Mouse (Mus musculus): ENCODE data around the gene Ric8a. TPM values are rescaled to one million over a fixed set of nuclear protein-coding genes. Genes with fewer than 3 reads are reported as not detected.

Gene Ric8a
- total and polyA plus RNA-seq, 3 experiments = 52.3 to 63.4 TPM; not detected in 1

- TF ChIP-seq TAL1 (IDR thresholded peaks at IDR 0.05; ENCODE audit: low read length) (no peak), HCFC1 (IDR thresholded peaks at IDR 0.05; ENCODE audit: low read depth, low read length) (peak; percentile 94), MYB (IDR thresholded peaks at IDR 0.05; ENCODE audit: low read depth, low read length) (peak; percentile 16; the same call in 1 of the 2 replicates), CHD1 (IDR thresholded peaks at IDR 0.05; ENCODE audit: low read depth, low read length) (no peak), SIN3A (IDR thresholded peaks at IDR 0.05; ENCODE audit: low read length) (peak; percentile 99), ZC3H11A (IDR thresholded peaks at IDR 0.05; ENCODE audit: low read depth, low read length) (no peak), USF1 (IDR thresholded peaks at IDR 0.05; ENCODE audit: low read depth, low read length) (no peak), SMC3 (IDR thresholded peaks at IDR 0.05; ENCODE audit: low read depth, low read length) (no peak)
Observed at GRCm38 (mm10) chr7:140855860-140856784, 635 bp upstream of the Ric8a start, which contains the start of gene Gm45785 (continued).

GRCm38 (mm10) chr7:140857550-140858505, 1.1 kb downstream of the Ric8a start, which contains the start of gene Bet1l:
TSS of gene Bet1l (minus strand) at chr7:140857577.
- TF ChIP-seq UBTF (IDR thresholded peaks at IDR 0.05; ENCODE audit: borderline replicate concordance, insufficient read depth, low read depth, low read length) = no peak
- no peak for TF ChIP-seq TCF12 (IDR thresholded peaks at IDR 0.05; ENCODE audit: low read depth, low read length)
- no peak for TF ChIP-seq ZMIZ1 (IDR thresholded peaks at IDR 0.05; ENCODE audit: low read depth, low read length)
- TF ChIP-seq ELF1 (IDR thresholded peaks at IDR 0.05; ENCODE audit: low read depth, low read length) = no peak
- TF ChIP-seq TBP (IDR thresholded peaks at IDR 0.05; ENCODE audit: low read depth, low read length) = 0 out of 2 replicates have a peak, but pooled peaks have one; percentile 0
- no peak for TF ChIP-seq POLR2AphosphoS2 (IDR thresholded peaks at IDR 0.05; ENCODE audit: low read length)
- TF ChIP-seq SIN3A (IDR thresholded peaks at IDR 0.05; ENCODE audit: low read length) = peak; percentile 48
- no peak for TF ChIP-seq TAL1 (IDR thresholded peaks at IDR 0.05; ENCODE audit: low read length)
- no peak for TF ChIP-seq JUND (IDR thresholded peaks at IDR 0.05; ENCODE audit: low read depth, low read length)
- TF ChIP-seq MXI1 (IDR thresholded peaks at IDR 0.05; ENCODE audit: low read depth, low read length) = no peak
- no peak for TF ChIP-seq GABPA (IDR thresholded peaks at IDR 0.05; ENCODE audit: low read depth, low read length)
- TF ChIP-seq ETS1 (IDR thresholded peaks at IDR 0.05; ENCODE audit: low read depth, low read length) = no peak
- no peak; the same call in 1 of the 2 replicates for TF ChIP-seq MYC (IDR thresholded peaks at IDR 0.05; ENCODE audit: low read depth, low read length)
- peaks cover 37% of the 10 kb centered on the region for H3K79me2 ChIP-seq (ENCODE audit: control insufficient read depth, insufficient read depth, low read length, poor library complexity)
- DNase-seq (ENCODE audit: low read depth, low spot score) = peak; percentile 47
- peak within 1 kb of the TSS; percentile 84 to 91 for H3K4me3 ChIP-seq (ENCODE audit: control insufficient read depth in 1 of 2, insufficient read depth in 1 of 2, low read depth in 2 of 2, low read length in 2 of 2)
- H3K27ac ChIP-seq (ENCODE audit: control insufficient read depth, low read depth, low read length) = peak within 1 kb of the TSS; percentile 89
- peaks cover 3 to 19% of the 10 kb centered on the region in 2 experiments; a peak in 3 of 4 replicates for H3K4me1 ChIP-seq (ENCODE audit: control insufficient read depth in 1 of 2, insufficient read depth in 2 of 2, low read length in 2 of 2)
- H3K9me3 ChIP-seq (replicated peaks; ENCODE audit: insufficient read depth, low read length) = no peaks in the 10 kb centered on the region
- no peaks in the 10 kb centered on the region for H3K27me3 ChIP-seq (ENCODE audit: control insufficient read depth in 1 of 2, insufficient read depth in 2 of 2, low read length in 2 of 2)
- peaks cover 2 to 8% of the 10 kb centered on the region in 2 experiments for H3K36me3 ChIP-seq (ENCODE audit: control insufficient read depth in 1 of 2, insufficient read depth in 2 of 2, low read length in 2 of 2)
- H3K9ac ChIP-seq (ENCODE audit: control insufficient read depth, low read depth, low read length, poor library complexity, severe bottlenecking) = peak within 1 kb of the TSS; percentile 80
